Mouse (Mus musculus): ENCODE measurements around the gene Yjefn3.
A peak's percentile ranks its signal among the peaks of the same experiment; 100 is the strongest.

Yjefn3 gene

DNA sequence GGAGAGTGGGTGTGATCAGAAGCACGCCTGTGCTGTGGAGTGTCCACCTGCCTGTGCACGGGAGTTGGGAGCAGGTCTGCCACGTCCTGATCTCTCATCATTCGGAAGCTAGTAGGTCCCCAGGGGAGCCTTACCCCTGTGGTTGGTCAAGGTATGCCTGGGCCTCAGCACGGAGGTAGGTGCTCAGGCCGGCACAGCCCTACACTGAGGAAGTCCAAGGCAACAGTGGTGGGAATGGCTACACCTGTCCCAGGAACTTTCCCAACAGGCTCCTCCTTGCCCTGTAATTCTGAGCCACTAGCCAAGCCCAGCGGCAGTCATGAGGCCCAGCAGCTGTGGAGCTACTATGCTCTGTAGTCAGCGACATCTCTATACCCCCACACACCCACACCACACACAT lies 22.8 kb downstream of the Yjefn3 start:
- no peak for DNase-seq (ENCODE audit: low read depth)

DNA sequence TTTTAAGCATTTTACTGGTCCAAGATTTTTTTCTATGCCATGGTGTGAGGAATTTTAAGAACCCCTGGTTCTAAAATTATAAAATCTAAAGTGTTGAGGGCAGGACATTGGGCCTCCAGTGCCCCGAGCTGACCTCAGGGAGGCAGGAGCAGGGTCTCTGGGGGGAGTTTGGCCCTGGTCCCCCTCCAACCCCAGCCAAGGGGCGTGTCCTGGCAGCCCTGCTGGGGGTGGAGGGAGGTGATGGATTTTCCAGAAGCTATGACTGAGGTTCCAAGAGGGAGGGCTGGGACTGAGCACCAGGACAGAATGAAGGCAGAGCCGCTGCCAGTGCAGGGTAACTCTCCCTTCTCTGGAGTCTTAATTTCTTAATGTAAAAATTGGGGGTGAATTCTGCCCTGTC lies 24.5 kb downstream of the Yjefn3 start:
- DNase-seq (ENCODE audit: low read depth): no peak

DNA sequence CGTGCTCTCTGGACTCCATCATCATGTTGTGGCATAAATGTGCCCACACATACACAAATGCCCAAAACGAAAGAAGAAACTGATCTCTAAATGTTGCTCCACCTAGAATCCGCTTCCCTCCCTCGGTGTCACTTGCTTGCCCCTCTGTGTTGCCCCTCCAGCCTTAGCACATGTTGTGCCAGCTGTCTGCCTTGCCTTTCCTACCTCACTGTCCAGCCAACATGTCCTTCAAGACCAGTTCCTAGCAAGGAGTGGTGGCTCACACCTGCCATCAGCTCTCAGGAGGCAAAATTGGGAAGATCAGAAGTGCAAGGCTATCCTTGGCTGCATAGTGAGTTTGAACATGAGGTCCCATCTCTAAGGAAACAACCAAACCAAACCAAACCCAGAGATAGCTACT lies 25.1 kb downstream of the Yjefn3 start:
- DNase-seq (ENCODE audit: low read depth): no peak

DNA sequence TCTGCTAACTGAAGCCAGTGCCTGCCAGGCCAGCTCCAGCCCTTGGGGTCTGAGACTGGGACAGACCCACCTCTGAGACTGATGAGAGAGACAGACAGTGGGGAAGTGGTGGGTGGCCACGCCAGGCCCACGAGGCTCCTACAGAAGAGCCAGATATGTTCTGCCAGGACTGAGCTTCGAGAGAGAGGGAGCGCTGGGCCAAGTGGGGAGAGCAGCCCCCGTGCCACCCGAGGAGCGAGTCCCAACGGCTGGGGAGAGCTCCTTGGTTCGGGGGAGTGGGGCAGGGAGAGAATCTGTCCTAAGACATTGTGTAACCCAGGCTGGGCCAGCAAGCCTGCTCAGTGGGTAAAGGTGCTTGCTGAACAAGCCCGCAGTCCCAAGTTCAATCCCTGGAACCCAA lies 25.5 kb downstream of the Yjefn3 start:
- no peak for DNase-seq (ENCODE audit: low read depth)

DNA sequence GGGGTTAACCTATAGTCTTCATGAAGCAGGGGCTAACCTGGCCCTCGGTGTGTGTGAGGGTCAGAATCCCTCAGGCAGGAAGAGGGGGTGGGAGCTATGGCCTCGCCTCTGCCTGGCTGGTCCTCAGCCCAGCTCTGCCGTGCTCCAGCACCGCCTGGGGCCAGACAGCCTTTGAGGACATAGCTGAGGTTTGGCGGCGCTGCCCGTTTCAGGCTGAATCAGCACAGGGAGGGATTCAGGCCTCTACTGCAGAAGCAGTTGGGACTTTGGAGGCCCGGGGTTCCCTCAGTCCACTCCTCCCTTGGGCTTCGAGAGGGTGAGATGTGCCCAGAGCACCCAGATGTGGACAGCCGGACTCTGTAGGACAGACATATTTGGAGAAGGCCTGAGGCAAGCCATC lies 26.4 kb downstream of the Yjefn3 start:
- DNase-seq (ENCODE audit: low read depth): no peak

DNA sequence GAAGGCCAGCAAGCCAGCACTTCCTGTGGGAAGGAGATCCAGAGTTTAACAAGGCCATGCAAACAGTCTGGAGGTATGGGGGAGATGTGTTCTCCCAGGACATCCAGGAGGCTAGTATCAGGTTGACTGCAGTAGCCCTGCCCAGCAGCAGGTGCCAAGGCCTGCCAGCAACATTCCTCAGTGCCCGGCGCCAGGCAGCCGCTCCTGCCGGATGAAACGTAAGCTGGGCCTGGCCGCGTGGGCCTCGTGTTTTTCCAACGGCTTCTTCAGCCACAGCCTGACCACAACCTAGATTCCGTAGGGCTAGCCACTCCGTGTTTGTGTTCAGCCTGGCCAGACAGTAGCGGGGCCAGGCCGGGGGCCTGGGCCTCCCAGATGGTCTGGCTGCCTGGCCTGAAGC lies 27.9 kb downstream of the Yjefn3 start:
- DNase-seq (ENCODE audit: low read depth): no peak

DNA sequence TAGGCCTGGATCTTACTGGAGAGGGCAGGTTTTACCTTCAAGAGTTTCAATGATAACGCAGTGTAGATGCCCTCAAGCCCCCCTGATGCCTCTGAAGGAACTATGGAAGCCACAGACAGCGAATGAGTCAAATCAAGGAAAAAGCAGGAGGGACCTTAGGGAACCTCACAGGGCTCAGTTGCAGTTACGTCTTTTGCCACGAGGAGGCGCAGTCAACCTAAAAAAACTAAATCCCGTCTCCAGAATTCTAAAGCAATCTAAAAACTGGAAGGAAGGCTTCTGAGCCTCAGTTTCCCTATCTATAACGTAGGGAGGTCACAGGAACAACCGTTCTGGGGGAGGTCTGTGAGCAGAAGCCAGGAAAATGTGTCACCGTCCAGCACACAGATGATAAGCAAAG lies 28.4 kb downstream of the Yjefn3 start:
- DNase-seq (ENCODE audit: low read depth): peak; percentile 75

DNA sequence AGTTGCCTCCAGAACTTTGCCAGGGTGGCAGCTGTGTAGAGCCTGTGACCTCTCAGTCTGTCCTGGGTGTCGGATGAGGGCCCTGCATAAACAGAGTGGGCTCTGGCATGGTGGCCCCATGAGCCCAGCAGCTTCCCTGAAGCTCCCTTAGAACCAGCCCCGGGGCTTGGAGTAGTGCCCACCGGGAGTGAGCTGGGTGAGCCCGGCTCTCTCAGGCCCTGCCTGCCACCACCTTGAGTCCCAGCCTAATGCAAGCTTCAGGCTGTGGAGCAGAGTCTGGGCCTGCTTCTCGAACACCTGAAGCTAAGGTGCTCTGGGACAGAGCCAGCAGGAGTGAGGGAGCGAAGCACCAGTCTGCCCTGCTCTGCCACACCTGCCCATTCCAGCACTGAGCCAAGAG lies 31.6 kb downstream of the Yjefn3 start:
- DNase-seq (ENCODE audit: low read depth): no peak

DNA sequence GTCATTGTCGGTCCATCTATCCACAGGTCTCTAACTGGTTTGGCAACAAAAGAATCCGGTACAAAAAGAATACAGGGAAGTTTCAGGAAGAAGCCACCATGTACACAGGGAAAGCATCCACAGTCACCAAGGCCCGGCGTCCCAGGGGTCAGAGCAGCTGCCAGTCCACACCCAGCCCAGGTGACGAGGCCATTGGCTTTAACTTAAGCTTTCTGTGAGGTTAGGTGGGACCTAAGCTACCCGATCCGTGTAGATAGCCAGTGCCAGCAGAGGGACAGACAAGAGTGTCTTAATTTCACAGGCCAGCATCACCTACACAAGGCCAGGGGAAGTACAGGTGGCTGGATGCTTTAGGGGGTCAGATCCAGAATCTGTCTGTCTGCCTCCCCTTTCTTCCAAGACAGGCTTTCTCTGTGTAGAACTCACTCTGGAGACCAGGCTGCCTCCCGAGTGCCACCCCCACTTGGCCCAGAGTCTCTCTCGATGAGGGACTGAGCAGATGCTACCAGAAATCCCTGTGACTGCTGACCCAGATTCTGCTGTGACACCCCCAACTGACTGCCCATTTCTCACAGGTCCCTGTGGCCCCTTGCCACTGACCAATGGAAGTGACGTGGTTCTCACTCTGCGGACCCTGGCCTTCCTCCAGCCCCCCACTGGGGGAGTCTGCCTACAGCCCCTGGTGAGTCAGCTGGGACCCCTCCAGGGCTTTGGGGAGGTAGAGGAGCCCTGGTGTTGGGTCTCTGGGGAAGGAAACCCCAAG lies 32.3 kb downstream of the Yjefn3 start:
- DNase-seq (ENCODE audit: low read depth): no peak

DNA sequence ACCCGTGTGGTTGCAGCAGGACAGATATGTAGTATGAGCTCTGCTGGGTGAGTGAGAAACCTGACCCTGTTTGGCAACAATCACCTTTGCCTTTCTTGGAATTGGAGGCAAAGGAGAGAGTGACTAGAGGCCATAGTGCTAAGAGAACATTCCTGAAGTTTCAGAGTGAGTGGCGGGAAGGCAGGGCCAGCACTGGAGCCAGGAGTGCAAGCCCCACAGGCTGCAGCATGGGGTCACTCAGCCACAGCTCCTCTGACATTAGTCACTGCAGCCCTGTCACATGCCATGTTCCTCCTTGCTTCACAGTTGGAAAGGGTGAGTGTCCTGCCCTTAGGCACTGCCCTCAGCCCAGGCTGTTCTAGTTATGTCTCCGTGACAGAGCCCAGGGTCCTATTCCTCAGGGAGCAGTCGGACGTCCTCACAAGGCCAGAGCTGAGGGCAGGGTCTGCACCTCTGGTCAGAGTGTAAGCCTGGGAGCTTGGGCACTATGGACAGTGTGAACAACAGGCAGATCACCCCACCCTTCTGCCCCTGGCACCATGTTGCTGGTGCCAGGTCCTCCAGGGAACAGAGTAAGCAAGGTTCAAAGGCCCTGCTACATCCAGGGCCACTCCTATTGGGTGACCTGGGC lies 34.7 kb downstream of the Yjefn3 start:
- no peak for DNase-seq (ENCODE audit: low read depth)

DNA sequence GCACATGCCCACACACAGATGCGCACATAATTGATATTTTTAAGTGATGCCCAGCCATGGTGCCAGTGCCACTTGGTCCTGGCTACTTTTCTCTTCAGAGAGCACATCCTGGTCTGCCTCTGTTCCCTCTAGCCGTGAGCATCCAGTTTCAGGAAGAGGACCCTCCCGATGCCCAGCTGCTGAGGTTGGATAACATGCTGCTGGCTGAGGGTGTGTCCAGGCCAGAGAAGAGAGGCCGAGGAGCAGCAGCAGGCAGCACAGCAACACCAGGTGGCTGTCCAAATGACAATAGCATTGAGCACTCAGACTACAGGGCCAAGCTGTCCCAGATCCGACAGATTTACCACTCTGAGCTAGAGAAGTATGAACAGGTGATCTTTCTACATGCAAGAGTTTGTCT lies 38.3 kb downstream of the Yjefn3 start:
- DNase-seq (ENCODE audit: low read depth): no peak

DNA sequence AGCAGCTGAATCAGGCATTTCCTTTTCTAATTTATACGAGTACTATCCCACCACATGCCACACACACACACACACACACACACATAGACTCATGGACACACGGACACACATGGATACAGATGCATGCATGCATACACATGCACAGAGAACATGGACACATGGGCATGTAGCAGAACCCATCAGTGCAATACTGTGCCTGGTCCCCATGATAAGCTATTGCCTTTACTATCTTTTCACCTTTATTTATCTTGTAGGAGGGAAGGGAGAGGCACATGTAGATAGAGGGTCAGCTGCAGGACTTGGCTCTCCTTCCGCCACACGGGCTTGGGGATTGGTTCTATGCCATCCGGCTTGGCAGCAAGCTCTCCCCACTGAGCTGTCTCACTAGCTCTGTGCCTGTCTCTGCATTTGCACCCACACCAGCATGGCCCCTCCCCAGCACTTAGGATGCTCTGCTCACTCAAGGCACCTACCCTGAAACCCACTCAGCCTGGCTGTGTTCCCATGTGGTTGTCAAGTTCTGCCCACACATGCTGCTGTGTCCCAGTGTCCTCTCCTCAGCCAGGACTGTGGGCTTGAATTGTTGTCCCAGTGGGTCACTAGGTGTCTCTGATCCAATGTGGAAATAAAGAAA lies 39.0 kb downstream of the Yjefn3 start:
- DNase-seq (ENCODE audit: low read depth): no peak

DNA sequence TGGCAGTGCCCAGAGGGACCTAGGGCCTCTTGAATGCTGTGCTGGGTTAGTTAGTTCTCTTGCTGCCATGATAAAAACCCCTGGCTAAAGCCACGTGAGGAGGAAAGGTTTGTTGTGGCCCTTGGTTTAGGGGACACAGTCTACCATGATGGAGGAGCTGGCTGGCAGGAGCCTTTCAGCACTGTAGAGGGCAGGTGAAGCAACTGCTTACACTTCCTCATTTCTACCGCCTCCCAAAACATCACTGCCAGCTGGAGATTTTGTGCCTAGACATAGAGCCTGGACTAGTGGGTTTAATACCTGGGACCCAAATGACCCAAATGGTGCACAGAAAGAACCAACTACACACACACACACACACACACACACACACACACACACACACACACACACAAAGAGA lies 41.3 kb downstream of the Yjefn3 start:
- no peak for DNase-seq (ENCODE audit: low read depth)

DNA sequence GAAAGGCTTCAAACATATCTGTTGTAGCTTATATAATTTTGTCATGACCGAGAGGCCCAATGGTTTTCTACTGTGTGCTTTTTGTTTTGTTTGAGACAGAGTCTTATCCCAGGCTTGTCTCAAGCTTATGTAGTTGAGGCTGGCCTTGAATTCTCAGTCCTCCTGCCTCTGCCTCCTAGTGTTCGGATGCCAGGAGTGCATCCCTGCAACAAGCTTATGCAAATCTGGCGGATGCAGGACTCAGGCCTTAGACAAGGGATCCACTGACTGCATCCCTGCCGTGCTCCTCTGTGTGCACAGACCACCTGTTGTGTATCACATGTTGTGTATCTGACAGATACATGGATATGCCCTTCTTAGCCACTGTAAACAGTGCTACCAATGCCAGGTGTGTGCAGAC lies 41.7 kb downstream of the Yjefn3 start:
- no peak for DNase-seq (ENCODE audit: low read depth)

DNA sequence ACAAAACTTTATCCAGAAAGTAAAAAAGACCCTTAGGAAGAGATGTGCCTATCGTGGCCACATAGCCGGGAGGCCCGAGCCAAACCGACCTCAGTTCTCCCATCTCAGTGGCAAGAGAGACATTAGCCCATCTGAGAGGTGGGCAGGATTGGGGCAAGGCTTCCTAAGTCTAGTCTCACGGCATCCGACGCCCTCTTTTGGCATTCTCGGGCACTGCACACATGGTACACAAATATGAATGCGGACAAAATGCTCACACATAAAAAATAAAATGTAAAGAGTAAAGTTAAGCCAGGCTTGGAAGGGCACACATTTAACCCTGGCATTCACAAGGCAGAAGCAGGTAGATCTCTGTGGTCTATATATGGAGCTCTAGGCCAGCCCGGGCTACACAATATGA lies 48.6 kb downstream of the Yjefn3 start:
- no peak for DNase-seq (ENCODE audit: low read depth)

DNA sequence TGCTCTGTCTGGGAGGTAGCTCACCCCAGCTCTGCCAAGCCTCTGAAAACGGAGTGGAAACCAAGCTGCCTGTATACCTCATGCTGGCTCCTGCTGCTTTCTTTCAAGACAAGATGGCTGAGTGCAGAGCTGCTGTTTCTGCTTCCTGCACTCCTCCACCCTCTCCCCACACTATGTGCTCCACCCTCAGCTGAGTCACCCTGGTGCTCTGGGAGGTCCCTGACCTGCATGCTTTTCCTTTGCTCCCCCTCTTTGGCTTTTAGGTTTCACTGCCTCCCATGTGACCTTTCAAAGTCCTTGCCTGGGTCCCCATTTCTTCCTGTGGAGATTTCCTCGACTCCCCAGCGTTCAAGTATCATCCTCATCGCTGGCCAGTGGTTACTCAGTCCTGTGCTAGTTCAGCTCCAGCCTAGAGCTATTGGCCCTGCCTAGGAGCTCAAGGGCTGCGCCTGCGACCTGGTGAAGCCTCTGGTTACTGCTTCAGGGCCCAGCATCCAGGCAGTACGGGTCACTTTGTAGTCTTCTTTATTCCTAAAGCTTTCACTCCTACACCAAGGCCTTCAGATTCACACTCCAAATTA lies 51.5 kb downstream of the Yjefn3 start:
- DNase-seq (ENCODE audit: low read depth): no peak

DNA sequence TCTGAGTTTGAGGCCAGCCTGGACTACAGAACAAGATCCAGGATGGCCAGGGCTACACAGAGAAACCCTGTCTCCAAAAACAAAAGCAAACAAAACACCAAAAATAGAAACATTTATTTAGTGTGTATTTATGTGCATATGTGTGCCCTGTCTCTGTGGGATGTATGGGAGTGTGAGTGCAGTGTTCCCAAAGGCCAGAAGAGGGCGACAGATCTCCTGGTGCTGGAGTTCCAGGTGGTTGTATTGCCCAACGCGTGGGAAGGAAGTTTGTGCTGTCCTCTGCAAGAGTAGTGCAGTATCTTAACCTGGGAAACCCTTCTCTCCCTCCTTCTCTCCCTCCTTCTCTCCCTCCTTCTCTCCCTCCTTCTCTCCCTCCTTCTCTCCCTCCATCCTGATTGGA lies 52.6 kb downstream of the Yjefn3 start:
- DNase-seq (ENCODE audit: low read depth): no peak

DNA sequence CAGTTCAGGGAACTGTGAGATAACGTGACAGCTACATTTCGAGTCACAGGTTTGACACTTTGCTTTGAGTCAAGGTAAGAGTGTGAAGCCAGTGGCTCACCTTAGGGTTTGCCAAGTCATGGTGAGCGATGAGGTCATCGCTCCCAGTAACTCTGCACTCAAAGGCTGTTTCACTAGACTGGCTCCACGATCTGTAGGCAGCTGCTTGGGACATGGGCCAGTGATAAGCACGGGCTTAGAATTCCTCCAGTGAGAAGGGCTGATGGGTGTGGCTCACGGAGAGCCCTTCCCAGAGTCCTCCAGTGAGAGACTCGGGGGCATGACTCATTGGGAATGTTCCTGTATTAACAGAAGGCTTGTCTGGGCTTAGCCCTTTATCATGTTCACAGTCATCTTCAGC lies 53.6 kb downstream of the Yjefn3 start:
- DNase-seq (ENCODE audit: low read depth): no peak

DNA sequence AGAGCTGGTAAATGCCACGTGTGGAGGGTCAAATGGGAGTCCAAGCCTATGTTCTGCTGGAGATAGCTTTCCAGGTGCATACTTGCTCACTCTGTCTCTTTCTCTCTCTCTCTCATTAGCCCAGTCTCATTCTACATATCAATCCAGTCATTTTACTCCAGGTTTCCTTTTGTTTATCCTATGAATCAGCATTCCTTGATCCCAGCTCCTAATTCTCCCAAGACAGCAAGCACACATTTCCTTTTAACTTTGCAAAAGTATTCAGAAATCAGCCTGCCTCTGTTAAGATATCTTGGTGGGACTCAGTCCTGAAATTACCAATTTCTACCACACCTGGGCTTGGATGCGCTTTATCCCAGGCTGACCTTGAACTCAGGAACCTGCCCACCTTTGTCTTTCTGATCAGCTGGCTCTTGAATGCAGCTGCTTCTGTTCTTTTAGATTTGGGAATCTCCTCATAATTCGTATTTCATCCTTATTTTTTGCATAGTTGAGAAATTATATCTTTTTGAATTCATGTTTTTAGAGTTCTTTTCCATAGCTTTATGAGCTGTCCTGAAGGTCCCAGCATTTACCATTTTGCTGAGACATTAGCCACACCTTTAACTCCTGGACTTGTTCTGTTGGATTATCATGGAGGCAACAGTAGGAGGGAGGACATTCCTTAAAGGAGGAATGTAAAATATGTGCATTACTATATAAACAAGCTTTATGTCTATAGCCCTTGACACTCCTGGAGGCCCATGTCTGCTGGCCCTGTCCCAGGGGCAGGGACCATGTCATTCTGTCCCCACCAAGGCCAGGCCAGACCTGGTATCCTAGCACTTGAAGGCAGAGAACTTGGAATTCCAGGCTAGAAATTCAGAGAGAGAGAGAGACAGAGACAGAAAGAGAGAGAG lies 55.1 kb downstream of the Yjefn3 start:
- DNase-seq (ENCODE audit: low read depth): no peak

Measured in naive thymus-derived CD4-positive, alpha-beta T cell, adult 2 months (primary cell).